Mouse (Mus musculus) heart, adult 11 months (tissue): ENCODE measurements around the gene Dazap2.

ENCODE experiments used
- DNase-seq: peaks from one replicate; pipeline ENCODE4 v3.0.0; 2022

Dazap2 gene

GRCm38 (mm10) chr15:100639972-100640750 lies 25.0 kb downstream of the Dazap2 start:
- DNase-seq: no peak

- peak; percentile 92 for DNase-seq
These were observed 26.2 kb downstream of the Dazap2 start for GRCm38 (mm10) chr15:100641226-100641810.

DNA sequence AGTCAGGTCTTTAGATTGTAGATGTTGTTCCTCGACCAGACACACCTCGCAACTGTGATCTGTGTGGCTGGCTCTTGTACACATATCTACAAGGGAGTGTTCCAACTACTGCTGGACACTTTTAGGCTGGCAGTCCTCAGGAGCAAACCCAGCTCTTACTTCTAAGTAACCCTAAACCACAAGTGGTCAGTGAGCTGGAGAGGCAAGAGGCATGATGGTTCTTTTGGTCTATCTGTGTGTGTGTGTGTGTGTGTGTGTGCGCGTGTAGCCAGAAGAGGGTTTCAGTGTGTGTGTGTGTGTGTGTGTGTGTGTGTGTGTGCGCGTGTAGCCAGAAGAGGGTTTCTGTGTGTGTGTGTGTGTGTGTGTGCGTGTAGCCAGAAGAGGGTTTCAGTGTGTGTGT lies 27.3 kb downstream of the Dazap2 start:
- no peak for DNase-seq

DNA sequence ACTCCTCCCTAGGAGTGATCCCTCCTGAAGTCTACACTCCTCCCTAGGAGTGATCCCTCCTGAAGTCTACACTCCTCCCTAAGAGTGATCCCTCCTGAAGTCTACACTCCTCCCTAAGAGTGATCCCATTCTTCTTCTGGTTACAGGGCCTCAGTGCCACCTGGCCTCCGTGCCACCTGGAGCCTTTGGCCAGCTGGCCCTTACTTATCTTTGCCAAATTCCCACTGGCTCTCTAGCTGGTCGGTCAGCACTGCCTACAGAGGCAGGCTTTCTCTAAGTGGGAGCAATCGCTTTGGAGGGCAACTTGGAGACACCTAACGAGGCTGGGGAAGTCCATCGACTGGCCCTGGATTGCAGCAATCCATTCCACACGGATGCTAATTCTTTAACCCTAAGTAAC lies 31.0 kb downstream of the Dazap2 start:
- DNase-seq: no peak

- DNase-seq: no peak
These were observed 35.0 kb downstream of the Dazap2 start for GRCm38 (mm10) chr15:100650111-100650510.

DNA sequence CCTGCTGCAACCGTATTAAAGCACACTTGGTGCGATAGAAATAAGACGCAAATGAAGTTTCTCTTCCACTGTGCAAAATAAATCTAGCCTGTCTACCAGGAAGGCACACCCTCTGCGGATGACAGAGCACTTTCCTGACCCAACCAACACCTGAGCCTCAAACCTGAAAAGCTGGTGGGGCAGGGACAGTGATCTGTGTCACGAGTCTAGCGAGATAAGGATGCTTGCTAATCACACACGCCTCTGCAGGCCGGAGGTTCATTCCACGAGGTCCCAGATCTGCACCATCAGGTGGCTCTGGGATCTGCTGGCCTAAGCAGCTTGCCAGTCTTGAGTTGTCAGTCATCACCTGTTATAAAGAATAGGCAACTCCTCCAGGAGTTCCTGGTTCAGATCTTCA lies 36.5 kb downstream of the Dazap2 start:
- DNase-seq: no peak

- no peak for DNase-seq
These were observed 39.1 kb downstream of the Dazap2 start for GRCm38 (mm10) chr15:100654271-100654670.

GRCm38 (mm10) chr15:100655201-100655600 lies 40.1 kb downstream of the Dazap2 start:
- DNase-seq: no peak

- DNase-seq: peak; percentile 92
These were observed 45.2 kb downstream of the Dazap2 start for GRCm38 (mm10) chr15:100660306-100660705.

GRCm38 (mm10) chr15:100660805-100661204 lies 45.7 kb downstream of the Dazap2 start:
- no peak for DNase-seq

DNA sequence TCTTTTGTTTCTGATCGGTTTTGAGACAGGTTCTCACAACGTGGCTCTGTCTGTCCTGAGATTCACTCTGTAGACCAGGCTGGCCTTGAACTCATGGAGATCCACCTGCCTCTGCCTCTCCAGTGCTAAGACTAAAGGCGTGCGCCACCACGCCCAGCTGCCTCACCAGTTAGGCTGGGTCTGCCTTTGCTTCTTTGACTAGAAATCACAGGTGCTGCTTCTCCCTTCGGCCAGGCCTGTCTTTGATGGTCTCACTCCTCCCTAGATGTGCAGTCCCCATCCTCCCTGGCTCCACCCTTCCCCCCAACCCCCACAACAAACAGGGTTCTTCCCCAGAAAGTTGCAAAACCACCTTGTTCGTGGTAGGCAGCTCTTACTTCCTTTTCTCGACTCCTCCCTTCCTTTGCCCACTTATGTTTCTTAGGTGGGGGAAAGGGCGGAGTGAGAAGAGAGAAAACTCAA lies 49.7 kb downstream of the Dazap2 start:
- peak; percentile 94 for DNase-seq

GRCm38 (mm10) chr15:100665411-100666218 lies 50.5 kb downstream of the Dazap2 start:
- DNase-seq: no peak

DNA sequence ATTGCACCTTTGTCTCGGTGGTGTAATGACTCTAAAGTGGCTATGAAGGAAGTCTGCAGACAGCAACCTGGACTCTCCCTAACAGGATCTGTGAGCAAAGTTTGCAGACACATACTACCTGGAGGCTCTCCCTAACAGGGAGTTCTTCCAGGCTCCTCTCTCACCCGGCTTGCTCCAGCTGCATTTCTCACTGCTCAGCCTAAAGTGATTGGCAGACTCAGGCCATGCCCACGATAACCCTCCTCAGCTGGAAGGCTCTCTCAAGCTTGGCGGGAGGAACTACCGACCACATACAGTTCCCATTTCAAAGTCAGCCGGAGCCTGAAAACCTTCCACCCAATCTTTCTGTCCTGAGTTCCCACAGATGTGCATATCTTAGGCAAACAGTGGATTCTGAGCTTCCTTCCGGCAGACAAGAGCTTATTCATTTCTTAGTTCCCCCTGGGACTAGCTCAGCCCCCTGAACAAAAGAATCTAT lies 51.1 kb downstream of the Dazap2 start:
- DNase-seq: peak; percentile 91

DNA sequence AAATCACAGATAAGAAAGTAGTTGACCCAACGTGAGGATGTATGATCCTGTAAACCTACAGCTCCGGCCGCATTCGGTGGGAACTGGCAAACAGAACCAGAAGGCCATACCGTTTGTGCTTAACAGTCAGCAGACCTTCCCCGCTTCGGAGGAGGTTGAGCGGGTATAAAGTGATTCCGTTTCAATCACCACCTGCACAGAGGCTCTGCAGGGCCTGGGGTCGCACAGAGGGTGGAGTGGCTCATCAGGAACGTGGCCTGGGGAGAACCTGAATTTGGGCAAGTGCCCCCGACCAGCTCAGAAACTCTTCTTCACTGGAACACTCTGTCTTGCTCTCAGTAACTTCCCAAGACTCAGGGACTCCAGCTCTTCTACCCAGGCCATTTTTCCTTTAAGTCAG lies 51.7 kb downstream of the Dazap2 start:
- no peak for DNase-seq

DNA sequence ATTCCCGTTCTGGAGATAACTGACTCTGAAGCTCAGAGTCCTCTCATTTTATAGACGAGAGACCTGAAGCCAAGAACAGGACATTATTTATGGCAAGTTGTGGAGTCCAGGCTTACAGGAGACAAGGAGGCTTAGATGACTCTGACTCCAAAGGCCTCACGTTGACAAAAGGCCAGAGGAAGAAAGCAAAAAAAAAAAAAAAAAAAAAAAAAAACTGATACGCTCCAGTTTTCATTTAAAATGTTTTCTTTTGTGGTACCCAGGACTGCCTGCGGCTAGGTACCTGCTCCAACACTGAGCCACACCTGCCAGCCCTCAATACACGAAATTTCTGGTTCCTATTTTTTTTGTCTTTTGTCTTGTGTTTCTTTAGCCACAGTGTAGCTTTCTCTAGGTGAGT lies 52.3 kb downstream of the Dazap2 start:
- DNase-seq: no peak

DNA sequence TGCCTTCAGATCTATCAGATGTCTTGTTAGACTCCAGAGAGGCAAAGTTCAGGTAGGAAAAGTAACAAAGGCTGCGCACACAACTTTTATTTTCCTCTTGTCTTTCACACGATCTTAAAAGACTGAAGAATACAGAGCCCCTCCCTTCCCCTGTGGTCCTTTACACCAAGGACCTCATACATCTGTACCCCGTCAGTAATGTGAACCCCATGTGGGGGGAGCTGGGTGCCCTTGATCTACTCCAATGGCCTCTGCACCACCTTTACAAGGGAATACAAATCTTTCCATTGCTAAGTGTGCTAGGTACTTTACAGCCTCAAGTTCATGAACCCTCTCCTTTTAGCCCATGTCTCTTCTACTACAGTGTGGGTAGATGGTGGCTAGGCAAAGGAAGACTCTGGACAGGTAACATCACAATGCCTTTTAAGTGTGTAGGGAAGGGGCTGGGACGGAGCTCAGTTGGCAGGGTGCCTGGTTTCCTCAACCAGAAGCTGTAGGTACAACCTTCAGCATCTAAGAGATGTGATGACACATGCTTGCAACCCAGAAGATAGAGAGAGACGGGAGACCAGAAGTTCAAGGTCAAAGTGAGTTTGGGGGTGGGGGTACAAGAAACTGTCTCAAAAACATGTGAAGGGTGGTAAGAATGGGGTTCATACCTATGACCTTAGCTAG lies 52.9 kb downstream of the Dazap2 start:
- no peak for DNase-seq

DNA sequence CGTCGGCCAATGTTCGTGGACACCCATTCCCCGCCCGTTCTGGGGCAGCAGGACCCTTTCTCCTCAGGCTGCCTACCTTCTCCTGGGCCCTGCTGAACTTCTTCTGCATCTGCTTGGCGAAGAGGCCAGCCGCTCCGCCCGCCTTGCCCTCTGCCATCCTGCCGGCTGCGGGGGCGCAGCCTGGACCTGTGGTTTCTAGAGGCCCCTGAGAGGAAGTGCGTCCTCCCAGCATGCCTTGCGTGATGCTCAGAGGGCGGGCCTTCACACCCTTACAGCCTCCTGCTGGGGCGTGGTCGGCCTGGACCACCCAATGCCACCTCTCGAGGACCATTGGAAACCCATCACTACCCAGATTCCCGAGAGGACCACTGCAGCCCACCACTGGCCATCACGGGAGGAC lies 54.2 kb downstream of the Dazap2 start, which contains the start of gene Bin2:
Gene Bin2 (minus strand): TSS at position 217 of the 400 bp plus-strand sequence.
- DNase-seq: peak; percentile 97

DNA sequence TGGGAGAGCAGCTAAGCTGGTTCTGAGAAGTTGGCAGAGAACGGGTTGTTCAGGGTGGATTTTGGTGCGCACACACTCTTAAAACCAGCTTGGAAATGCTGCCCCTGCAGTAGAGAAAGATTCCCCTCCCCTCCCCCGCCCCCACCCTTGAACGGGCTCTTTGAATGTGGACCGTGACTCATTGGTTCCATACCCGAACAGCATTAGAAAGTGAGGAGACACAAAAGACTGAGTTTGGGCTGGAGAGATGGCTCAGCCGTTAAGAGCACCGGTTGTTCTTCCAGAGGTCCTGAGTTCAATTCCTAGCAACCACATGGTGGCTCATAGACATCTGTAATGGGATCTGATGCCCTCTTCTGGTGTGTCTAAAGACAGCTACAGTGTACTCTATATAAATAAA lies 54.9 kb downstream of the Dazap2 start:
- DNase-seq: no peak
